Mouse (Mus musculus): ENCODE data around the gene Ascc2. TPM values are rescaled to one million over a fixed set of nuclear protein-coding genes. Genes with fewer than 3 reads are reported as not detected.

Gene Ascc2
- total RNA-seq (2017): 22.8 and 31.4 TPM in 2 replicates

DNA sequence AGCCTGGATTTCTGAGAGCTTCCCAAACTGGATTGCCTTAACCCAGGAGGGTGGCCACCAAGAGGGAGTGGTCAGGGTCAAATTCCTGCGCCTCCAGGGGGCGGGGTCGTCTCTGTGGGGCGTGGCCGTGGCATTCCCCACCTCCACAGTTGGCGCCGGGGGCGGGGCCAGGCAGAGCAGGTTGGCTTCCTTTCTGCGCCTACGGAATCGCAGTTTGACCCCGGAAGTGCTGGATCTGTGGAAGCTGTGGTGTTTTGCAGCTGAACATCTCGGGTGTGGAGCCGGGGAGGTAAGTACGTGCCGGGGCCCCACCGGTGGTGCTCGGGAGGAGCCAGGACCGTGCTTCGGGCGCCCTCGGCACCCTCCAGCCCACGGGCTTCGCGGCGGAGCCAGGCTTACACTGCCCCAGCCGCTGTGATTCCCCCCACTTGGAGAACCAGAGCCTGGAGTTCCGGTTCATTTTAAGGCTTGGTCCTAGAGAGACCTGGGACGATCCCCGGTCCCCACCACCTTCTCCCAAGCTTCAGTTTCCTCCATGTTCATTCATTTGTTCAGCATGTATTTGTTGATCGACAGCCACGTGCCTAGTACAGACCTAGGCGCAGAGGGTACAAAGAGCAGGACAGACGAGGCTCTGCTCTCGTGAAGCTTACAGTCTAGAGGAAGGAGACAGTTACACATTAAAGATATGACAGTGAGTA is at the start of gene Ascc2:
TSS of gene Ascc2 (plus strand) at position 214 of the 701 bp plus-strand sequence.
- ATAC-seq (replicated peaks in 1 of 2; ENCODE audit: insufficient read depth in 1 of 2, low FRiP score in 2 of 2, low TSS enrichment in 1 of 2, low read depth in 1 of 2, poor library complexity in 2 of 2, severe bottlenecking in 2 of 2): peak; percentile 94 to 98

DNA sequence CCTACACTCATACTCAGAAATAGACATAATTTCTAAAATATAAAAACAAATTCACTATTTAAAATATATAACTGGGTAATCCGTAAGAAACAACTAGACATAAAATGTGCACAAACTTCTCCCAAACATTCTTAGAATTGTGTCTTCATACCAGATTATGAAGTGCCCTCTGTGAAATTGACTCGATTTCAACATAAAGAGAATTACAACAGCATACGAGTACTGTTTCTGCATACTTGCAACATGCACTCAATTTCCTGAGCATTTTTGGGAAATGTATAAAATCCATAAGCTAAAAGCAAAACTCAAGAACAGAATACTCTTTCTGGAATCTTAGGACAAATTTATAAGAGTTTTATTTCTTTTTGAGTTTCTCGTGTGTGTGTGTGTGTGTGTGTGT is 45.7 kb upstream of the Ascc2 start:
- no peak for ATAC-seq (replicated peaks in 1 of 2; ENCODE audit: insufficient read depth in 1 of 2, low FRiP score in 2 of 2, low TSS enrichment in 1 of 2, low read depth in 1 of 2, poor library complexity in 2 of 2, severe bottlenecking in 2 of 2)

DNA sequence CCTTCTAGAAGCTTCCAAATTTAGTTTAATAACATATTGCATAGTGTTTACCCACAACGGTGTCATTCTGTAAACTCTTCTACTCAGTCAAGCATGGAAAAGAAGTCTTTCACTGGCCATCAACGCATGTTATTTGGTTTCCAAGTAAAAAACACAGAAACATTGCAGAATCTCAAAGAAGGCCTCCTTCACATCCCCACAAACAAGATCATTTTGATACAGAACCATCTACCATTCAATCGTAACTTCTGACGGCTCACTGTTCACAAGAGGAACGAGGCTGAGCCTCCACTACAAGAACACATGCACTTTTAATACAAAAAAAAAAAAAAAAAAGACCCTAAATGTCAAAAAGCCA is 44.1 kb upstream of the Ascc2 start:
- ATAC-seq (replicated peaks in 1 of 2; ENCODE audit: insufficient read depth in 1 of 2, low FRiP score in 2 of 2, low TSS enrichment in 1 of 2, low read depth in 1 of 2, poor library complexity in 2 of 2, severe bottlenecking in 2 of 2): no peak

DNA sequence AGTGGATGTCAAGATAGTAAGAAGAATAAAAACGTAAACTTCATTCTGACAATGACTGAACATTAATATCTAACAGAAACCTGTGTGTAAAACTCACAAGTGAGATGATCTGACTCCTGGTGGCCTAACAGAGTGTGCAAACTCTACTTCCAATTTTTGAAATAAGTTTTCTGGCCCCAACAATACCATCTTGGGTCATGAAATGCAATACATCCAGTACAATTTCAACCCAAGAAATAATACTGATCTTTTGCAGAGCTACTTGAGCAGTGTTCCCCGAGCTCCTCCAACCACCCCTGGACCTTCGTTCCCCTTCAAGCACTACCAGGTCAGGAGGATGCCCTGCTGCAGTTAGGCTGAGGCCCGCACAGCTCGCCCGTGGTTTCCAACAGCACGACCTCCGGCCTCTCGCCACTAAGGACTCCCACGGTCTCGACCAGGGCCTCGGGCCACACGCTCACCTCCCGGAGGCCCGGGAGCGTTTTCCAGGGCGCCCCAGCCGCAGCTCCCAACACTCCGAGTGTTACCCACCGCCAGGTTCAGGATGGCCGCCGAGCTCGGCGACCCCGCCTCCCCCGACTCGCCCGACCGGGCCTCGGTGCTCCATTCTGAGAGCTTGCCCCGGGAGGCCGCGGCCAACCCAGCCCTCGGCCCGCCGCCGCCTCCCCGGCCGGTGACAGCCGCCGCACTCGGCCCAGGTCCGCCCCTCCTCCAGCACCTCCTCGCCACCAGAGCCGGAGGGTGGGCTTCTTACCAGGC is 43.5 kb upstream of the Ascc2 start:
- ATAC-seq (replicated peaks in 1 of 2; ENCODE audit: insufficient read depth in 1 of 2, low FRiP score in 2 of 2, low TSS enrichment in 1 of 2, low read depth in 1 of 2, poor library complexity in 2 of 2, severe bottlenecking in 2 of 2): peak in 1 of 2 experiments; percentile 15; a peak in 1 of 4 replicates

DNA sequence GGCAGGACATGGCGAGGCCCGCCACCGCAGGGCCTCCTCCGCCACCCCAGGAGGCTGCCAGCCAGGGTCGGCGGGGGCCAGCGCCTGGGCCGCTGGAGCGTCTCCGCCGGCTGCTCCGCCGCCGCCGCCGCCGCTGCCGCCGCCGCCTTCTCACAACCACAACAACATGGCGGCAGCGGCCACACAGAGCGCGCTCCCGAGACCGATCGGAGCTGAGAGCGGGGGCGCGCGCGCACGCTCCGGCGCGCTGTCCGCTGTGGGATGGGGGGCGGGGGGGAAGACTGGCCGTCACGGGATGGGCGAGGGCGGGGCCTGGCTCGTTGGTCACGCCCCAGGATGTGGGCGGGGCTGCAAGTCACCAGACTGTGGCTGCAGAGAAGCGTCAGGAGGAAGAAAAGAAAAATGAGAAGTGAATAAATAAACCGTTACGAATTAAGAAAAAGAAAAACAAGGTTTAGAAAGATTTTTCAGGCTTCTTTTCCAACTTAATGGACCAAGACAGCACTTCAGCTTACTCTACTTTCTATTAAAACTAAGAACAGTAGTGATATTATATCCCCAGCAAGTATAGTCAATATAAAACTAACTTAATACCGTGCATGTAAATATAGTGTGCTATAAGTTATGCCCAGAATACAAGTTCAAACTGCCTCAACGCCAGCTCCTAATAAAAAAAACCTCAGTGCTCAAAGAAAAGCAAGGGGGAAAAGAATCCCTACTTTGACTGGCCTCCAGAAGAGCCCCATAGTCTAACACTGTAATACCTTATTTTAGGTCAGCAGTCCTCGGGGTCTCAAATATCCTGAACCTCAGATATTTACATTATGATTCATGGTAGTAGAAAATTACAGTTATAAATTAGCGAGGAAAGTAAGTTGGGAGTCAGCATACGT is 42.7 kb upstream of the Ascc2 start, which contains the start of gene Mtmr3:
TSS of gene Mtmr3 (minus strand) at position 256 of the 893 bp plus-strand sequence.
- ATAC-seq (replicated peaks in 1 of 2; ENCODE audit: insufficient read depth in 1 of 2, low FRiP score in 2 of 2, low TSS enrichment in 1 of 2, low read depth in 1 of 2, poor library complexity in 2 of 2, severe bottlenecking in 2 of 2): peak; percentile 83 to 87

- ATAC-seq (replicated peaks in 1 of 2; ENCODE audit: insufficient read depth in 1 of 2, low FRiP score in 2 of 2, low TSS enrichment in 1 of 2, low read depth in 1 of 2, poor library complexity in 2 of 2, severe bottlenecking in 2 of 2): no peak
Measured at GRCm38 (mm10) chr11:4598411-4598810, 39.1 kb upstream of the Ascc2 start.

DNA sequence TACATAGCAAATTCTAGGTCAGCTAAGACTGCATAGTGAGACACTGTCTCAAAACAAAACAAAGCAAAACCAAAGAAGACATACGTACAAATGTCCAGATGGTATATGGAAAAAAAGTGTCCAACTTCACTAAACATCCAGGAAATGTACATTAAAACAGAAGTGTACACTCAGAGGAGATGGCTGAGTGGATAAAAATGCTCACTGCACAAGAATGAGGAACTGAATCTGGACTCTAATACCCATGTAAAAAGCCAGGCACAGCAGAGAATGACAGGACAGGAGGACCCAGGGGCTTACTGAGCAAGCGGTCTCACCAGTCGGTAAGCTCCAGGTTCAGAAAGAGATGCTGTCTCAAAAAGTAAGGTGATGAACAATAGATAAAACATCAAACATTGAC is 37.6 kb upstream of the Ascc2 start:
- peak; percentile 58 to 68 for ATAC-seq (replicated peaks in 1 of 2; ENCODE audit: insufficient read depth in 1 of 2, low FRiP score in 2 of 2, low TSS enrichment in 1 of 2, low read depth in 1 of 2, poor library complexity in 2 of 2, severe bottlenecking in 2 of 2)

GRCm38 (mm10) chr11:4601890-4602289 is 35.7 kb upstream of the Ascc2 start:
- ATAC-seq (replicated peaks in 1 of 2; ENCODE audit: insufficient read depth in 1 of 2, low FRiP score in 2 of 2, low TSS enrichment in 1 of 2, low read depth in 1 of 2, poor library complexity in 2 of 2, severe bottlenecking in 2 of 2): no peak

DNA sequence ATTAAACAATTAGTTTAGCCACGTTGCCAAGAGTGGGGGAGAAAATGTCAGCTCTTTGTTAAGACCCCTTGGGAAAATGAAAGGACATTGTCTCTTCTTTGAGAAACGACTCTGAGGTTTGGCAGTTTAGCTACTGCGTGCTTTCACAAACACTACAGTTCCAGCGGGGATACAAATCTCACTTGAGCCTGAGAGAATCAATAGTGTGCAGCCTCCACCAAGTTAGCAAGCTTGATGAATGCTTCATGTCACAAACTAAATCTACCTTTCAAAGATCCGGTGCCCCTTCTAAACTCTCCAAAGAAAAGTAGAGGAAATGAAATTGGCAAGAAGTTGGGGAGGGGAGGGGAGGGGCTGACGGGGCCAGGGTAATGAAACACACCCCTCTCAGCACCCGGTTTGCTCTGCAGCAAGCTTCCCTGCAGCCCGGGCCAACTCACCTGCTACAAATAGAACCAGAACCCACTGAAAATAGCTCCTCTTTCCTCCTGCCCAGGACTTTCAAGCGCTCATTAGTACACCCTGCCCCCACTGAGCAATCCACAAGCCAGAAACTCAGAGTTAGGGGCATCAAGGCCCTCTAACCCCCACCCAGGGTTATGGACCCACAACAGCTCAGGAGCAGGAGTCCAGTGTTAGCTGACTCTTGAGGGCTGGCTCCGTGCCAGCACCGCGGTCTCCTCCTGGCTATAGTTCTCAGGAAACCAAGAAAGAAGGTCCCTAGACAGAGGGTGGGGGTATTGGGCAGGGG is 34.7 kb upstream of the Ascc2 start:
- 0 out of 4 replicates have a peak, but pooled peaks of 1 of the 2 experiments have one; percentile 22 for ATAC-seq (replicated peaks in 1 of 2; ENCODE audit: insufficient read depth in 1 of 2, low FRiP score in 2 of 2, low TSS enrichment in 1 of 2, low read depth in 1 of 2, poor library complexity in 2 of 2, severe bottlenecking in 2 of 2)

- peak in 1 of 2 experiments; percentile 27; a peak in 1 of 4 replicates for ATAC-seq (replicated peaks in 1 of 2; ENCODE audit: insufficient read depth in 1 of 2, low FRiP score in 2 of 2, low TSS enrichment in 1 of 2, low read depth in 1 of 2, poor library complexity in 2 of 2, severe bottlenecking in 2 of 2)
Measured at GRCm38 (mm10) chr11:4604441-4604840, 33.1 kb upstream of the Ascc2 start.

- peak; percentile 68 to 72; a peak in 3 of 4 replicates for ATAC-seq (replicated peaks in 1 of 2; ENCODE audit: insufficient read depth in 1 of 2, low FRiP score in 2 of 2, low TSS enrichment in 1 of 2, low read depth in 1 of 2, poor library complexity in 2 of 2, severe bottlenecking in 2 of 2)
Measured at GRCm38 (mm10) chr11:4605414-4605813, 32.1 kb upstream of the Ascc2 start.

DNA sequence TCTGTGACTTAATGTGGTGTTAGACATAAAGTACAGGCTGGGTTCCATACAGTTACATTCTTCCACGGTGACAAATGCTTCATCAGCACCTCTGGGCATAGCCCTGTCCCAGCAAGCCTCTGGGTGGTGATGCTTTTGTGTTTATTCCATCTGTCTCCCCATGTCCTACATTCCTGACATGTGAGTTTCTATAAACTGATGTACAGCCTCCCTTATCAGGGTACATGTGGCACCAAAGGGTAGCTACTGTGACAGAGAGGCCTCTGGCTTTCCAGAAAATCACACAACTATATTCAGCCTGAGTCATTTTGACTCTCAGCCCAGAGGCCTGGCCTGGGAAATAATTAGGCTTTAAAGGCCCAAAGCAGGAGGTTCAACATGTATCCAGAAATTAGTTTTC is 31.0 kb upstream of the Ascc2 start:
- no peak for ATAC-seq (replicated peaks in 1 of 2; ENCODE audit: insufficient read depth in 1 of 2, low FRiP score in 2 of 2, low TSS enrichment in 1 of 2, low read depth in 1 of 2, poor library complexity in 2 of 2, severe bottlenecking in 2 of 2)

- ATAC-seq (replicated peaks in 1 of 2; ENCODE audit: insufficient read depth in 1 of 2, low FRiP score in 2 of 2, low TSS enrichment in 1 of 2, low read depth in 1 of 2, poor library complexity in 2 of 2, severe bottlenecking in 2 of 2): no peak
Measured at GRCm38 (mm10) chr11:4611904-4612303, 25.6 kb upstream of the Ascc2 start.

GRCm38 (mm10) chr11:4620017-4620485 is 17.5 kb upstream of the Ascc2 start, which contains the start of gene Gm11032:
Gm11032 (plus strand) TSS chr11:4620067.
- ATAC-seq (replicated peaks in 1 of 2; ENCODE audit: insufficient read depth in 1 of 2, low FRiP score in 2 of 2, low TSS enrichment in 1 of 2, low read depth in 1 of 2, poor library complexity in 2 of 2, severe bottlenecking in 2 of 2): no peak

DNA sequence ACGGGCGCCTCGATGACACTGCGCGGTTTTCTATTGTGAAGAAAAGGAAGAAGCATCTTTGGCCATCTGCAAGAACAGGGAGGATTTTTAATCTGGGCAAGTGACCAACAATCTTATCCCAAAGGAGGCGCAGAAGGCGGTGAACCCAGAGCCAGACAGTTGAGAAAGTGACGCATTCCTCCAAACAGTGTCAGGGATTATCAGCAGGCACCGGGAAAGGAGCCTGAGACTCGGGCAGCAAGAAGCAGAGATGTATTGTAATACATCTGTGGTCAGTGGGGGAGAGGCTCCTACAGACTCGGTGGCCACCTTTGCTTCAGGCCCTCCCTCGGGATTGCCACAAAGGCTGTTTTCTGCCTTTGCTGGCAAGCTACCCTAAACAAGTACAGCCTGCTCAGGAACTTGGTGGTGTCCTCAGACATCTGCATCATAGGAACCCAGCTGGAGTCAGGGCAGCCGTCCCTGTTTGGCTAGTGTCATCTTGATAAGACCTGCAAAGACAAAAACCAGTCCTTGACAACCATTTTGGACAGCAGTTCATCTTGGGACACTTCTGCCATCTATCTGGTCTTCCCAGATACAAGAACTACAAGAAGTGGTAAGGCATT is 16.9 kb upstream of the Ascc2 start:
- no peak for ATAC-seq (replicated peaks in 1 of 2; ENCODE audit: insufficient read depth in 1 of 2, low FRiP score in 2 of 2, low TSS enrichment in 1 of 2, low read depth in 1 of 2, poor library complexity in 2 of 2, severe bottlenecking in 2 of 2)

DNA sequence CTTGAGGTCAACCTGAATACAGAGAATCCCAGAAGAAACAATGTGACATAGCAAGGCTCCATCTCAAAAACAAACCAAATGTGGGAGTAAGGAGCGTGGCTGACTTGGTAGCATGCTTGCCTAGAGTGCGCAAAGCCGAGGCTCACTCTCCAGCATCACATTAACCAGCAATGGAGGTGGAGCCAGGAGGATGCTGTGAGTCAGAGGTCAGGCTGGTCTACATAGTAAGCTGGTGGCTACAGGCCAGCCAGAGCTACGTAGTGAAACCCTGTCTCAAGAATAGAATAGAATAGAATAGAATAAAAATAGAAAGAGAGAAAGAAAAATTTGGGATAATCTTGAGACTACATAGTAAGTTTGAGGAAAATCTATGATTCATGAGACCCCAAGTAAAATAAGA is 15.7 kb upstream of the Ascc2 start:
- ATAC-seq (replicated peaks in 1 of 2; ENCODE audit: insufficient read depth in 1 of 2, low FRiP score in 2 of 2, low TSS enrichment in 1 of 2, low read depth in 1 of 2, poor library complexity in 2 of 2, severe bottlenecking in 2 of 2): no peak

All from hematopoietic stem cell, adult 5-6 weeks (primary cell).